Mouse (Mus musculus) embryonic fibroblast, embryonic 13.5 days (primary cell): Measurements from ENCODE around the gene Vps45. TPM values are rescaled to one million over a fixed set of nuclear protein-coding genes. Genes with fewer than 3 reads are reported as not detected.
"Not testable (repeated sequence)": the region's sequence is repeated elsewhere in the genome, so short reads cannot be mapped to it uniquely, and the experiment has no call there.

ENCODE experiments used
- H3K27ac ChIP-seq: 2 replicates; pipeline ENCODE4 v1.5.1; 2012; ENCODE audit warnings: low read length, control low read depth, inconsistent platforms; ENCODE audit not compliant: insufficient read depth
- H3K4me1 ChIP-seq: 2 replicates; pipeline ENCODE4 v1.6.1; 2011; ENCODE audit warnings: low read length; ENCODE audit not compliant: control insufficient read depth, insufficient read depth
- H3K4me3 ChIP-seq: 2 replicates; pipeline ENCODE4 v1.5.1; 2011; ENCODE audit warnings: mild to moderate bottlenecking, control low read depth, low read length; ENCODE audit not compliant: insufficient read depth
- CTCF ChIP-seq: IDR thresholded peaks from 2 replicates; pipeline ENCODE4 v1.5.1; 2011; ENCODE audit warnings: mild to moderate bottlenecking, control low read depth, low read length, moderate library complexity, borderline replicate concordance; ENCODE audit not compliant: insufficient read depth
- POLR2A ChIP-seq: IDR thresholded peaks from 2 replicates; pipeline ENCODE4 v1.6.1; 2011; ENCODE audit warnings: low read depth, mild to moderate bottlenecking, control low read depth, low read length, moderate library complexity
- polyA plus RNA-seq: library from polyadenylated mRNA; stranded (reverse); fragments of >200 nt; gene quantifications from 2 replicates; pipeline ENCODE4 v1.2.4, GENCODE M21; 2011; ENCODE audit warnings: low read depth; ENCODE audit not compliant: missing spikeins, insufficient read length

Vps45 gene
- polyA plus RNA-seq, 1 experiment, result 15.6 TPM

DNA sequence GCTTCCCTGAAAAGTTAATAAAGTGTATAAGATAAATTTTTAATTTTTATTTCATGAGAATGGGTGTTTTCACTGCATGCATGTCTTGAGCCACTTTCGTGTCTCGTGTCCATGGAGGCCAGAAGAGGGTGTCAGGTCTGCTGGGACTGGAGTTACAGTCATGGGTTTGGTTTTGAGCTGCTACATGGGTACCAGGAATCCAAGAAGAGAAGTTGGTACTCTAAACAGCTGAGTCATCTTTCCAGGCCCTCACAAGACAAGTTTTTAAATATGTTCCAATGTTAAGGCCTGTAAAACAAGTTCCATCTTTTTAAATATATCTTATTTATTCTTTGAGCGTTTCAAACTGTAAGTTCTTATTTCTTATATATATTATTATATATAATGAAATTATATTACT is 6.0 kb upstream of the Vps45 start:
- H3K4me3 ChIP-seq, result no peak overlapping the region
- TF ChIP-seq CTCF (no peak), POLR2A (no peak)

DNA sequence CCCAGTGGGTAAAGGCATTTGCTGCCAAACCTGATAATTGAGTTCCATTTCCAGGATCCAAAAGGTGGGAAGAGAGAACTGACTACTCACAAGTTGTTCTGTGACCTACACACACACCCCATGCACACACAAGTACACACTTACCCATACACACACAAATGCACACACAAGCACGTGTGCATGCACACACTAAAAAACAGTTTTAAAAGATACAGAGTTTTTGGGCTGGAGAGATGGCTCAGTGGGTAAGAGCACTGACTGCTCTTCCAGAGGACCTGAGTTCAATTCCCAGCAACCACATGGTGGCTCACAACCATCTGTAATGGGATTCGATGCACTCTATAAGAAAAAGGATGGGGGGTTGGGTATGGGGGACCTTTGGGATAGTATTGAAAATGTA is 5.0 kb upstream of the Vps45 start:
- Histone ChIP-seq H3K4me1 (no peaks in the 10 kb centered on the region), H3K27ac (no peak overlapping the region), H3K4me3 (no peak overlapping the region)
- TF ChIP-seq POLR2A (no peak), CTCF (no peak)

More for the DNA sequence above, 6.0 kb upstream of the Vps45 start:
- H3K4me1 ChIP-seq, result no peaks in the 10 kb centered on the region
- H3K27ac ChIP-seq, result no peak overlapping the region

DNA sequence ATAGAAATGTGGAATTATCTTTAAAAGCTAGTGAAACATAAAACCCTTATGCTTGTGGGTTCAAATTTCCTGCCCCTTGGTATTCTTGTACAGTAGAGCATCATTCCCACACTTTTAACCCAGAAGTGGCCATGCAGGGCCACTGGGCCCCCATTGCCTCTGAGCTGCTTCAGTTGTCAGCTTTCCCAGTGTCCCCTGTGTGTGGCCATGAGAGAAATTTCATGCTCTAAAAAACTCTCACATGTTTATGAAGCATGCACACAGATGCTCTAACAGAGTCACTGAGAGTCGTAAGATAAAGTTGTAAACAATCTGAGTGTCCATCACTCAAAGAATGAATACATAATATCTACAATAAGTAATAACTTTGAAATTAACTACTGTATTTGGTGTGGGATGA is 1.9 kb upstream of the Vps45 start:
- TF ChIP-seq POLR2A (no peak), CTCF (no peak)
- H3K4me1 ChIP-seq, result peaks cover 3% of the 10 kb centered on the region

DNA sequence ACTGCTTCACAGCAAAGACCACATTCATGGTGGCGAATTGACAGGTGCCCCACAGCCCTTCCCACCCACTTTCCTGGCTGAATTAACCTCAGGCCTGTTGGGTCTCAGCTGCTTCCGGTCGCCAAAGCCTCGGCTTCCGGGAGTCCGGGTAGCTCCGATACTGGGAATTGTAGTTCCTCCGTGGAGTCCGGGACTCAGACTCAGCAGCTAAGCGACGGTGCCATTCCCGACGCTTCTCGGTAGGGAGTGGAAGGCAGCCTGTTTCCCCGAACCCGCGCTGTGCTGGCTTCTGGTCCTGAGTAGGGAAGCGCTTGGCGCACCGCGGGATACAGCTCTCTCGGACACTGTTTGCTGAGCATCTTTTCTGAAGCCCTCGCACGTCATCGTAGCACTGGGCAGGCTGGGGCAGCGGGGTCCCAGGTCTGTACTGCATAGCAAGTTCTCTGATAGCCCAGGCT is 490 bp downstream of the Vps45 start:
- peaks cover 3% of the 10 kb centered on the region for H3K4me1 ChIP-seq
- TF ChIP-seq CTCF (no peak), POLR2A (peak; percentile 67)
- peak overlapping the region; percentile 90 for H3K4me3 ChIP-seq
- peak overlapping the region; percentile 74 for H3K27ac ChIP-seq

More for the DNA sequence above, 1.9 kb upstream of the Vps45 start:
- Histone ChIP-seq H3K27ac (no peak overlapping the region), H3K4me3 (no peak overlapping the region)

DNA sequence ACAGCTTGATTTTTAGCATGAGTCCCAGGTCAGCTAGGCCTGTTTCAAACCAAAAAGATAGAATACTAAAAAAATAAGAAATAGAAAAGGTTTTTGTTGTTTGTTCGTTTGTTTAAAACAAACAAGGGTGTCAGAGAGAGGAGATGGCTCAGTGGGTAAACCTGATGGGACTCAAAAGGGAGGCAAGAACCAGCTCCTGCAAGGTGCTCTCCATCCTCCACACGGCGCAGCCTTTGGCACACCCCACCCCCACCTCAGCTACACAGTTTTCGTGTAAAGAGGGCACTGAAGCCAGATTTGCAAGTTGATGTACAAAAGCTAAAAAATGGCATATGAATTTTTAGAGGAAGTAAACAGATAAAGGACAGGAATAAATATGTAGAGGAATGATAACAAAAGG is 2.2 kb downstream of the Vps45 start:
- no peak for TF ChIP-seq POLR2A
- TF ChIP-seq CTCF, result no peak
- no peak overlapping the region for H3K4me3 ChIP-seq
- peaks cover 3% of the 10 kb centered on the region for H3K4me1 ChIP-seq
- H3K27ac ChIP-seq, result no peak overlapping the region

DNA sequence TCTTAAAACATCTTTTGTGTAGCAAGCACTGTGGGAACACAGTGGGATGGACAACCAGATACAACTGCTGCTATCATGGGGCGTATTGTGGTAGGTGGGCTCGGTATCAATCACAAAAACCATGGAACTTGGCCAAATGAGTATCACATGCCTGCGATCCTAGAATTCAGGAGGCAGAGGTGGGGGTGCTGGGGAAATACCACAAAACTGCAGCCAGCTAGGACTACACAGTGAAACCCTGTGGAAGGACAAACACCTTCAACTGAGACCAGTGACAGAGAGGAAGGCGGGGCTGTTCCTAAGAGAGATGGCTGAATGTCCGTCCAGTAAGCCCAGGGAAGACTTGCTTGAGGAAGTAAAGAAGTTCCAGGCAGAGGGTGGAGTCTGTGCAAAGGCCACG is 3.0 kb downstream of the Vps45 start:
- H3K4me3 ChIP-seq, result no peak overlapping the region
- no peak for TF ChIP-seq POLR2A
- no peak for TF ChIP-seq CTCF
- peaks cover 3% of the 10 kb centered on the region for H3K4me1 ChIP-seq

DNA sequence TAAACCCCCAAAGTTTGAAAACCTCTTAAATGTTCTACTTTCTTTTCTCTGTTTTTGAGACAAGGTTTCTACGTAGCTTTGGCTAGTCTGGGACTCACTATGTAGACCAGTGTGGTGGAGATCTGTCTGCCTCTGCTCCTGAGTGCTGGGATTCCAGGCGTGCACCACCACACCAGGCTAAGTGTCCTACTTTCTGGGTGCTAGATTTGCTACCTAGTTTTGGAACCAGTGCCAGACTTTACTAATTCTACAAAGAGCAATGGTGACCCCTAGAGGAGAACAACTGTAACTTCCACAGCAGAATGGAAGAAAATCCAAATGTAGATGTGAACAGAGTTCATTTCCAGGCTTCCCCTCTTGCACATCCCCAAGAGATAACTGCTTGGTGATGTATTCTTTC is 6.4 kb downstream of the Vps45 start:
- H3K27ac ChIP-seq, result no peak overlapping the region
- H3K4me3 ChIP-seq, result no peak overlapping the region
- TF ChIP-seq CTCF, result 0 out of 2 replicates have a peak, but pooled peaks have one; percentile 11
- no peak for TF ChIP-seq POLR2A
- H3K4me1 ChIP-seq, result peaks cover 3% of the 10 kb centered on the region

More for the DNA sequence above, 3.0 kb downstream of the Vps45 start:
- H3K27ac ChIP-seq, result no peak overlapping the region

DNA sequence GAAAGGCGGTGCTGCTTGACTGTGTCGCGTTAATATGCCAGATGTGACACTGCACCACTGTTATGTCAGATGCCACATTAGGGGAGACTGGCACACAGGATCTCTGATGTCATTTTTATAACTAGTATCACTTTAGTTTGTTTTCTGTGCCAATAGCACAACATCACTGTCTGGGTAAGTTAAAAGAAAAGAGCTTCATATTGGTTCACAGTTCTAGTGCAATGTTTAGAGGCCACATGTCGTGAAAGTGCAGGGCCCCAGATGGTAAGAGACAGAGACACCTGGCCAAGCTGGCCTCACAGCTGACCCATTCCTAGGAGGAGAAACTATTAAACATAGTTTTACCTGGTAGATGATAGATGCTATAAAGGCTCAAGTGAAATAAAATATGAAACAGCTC is 7.1 kb downstream of the Vps45 start:
- H3K4me3 ChIP-seq, result no peak overlapping the region
- no peaks in the 10 kb centered on the region for H3K4me1 ChIP-seq
- TF ChIP-seq CTCF (no peak), POLR2A (no peak)
- H3K27ac ChIP-seq, result no peak overlapping the region

DNA sequence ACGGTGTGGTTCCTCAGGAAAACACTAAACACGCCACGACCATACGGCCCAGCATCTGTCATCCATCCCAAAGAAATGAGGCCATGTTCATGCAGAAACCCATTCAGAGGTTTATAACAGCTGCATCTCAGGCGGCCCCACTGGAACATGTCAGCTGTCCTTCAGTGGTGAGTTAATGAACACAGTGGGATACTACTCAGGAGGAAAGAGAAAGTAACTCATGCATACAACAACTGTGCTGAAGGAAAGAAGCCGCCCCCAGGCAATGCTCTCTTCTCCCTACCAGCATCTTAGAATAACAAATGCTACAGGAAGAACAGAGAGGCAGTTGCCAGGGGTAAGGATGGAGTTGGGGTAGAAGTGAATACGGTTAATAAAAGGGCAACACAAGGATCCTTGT is 7.5 kb downstream of the Vps45 start:
- H3K27ac ChIP-seq, result no peak overlapping the region
- no peak overlapping the region for H3K4me3 ChIP-seq
- TF ChIP-seq POLR2A, result no peak
- H3K4me1 ChIP-seq, result no peaks in the 10 kb centered on the region

DNA sequence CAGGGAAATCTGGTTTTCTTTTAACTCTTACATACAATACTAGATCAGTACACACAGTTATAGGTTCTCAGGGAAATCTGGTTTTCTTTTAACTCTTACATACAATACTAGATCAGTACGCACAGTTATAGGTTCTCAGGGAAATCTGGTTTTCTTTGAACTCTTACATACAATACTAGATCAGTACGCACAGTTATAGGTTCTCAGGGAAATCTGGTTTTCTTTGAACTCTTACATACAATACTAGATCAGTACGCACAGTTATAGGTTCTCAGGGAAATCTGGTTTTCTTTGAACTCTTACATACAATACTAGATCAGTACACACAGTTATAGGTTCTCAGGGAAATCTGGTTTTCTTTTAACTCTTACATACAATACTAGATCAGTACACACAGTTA is 13.7 kb downstream of the Vps45 start:
- not testable (repeated sequence) for H3K4me3 ChIP-seq, H3K4me1 ChIP-seq, H3K27ac ChIP-seq

DNA sequence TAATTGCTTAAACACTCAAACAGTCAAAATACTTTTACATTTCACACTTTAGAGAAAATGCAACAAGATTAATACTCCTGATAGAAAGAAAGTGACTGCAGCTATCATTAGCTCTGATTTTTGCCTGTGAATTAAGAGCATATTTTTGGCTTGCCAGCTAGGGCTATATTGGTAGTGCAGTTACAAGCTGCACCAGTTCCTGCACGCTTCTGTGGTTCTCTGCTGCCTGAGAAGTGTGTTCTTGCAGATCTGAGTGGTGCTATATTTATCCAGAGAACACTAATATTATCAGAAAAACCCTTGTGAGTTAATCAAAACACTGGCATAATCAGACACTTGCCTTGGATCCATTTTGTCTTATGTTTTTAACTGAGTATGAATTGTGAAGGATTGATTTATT is 15.2 kb downstream of the Vps45 start:
- H3K27ac ChIP-seq, result no peak overlapping the region
- H3K4me1 ChIP-seq, result peaks cover 5% of the 10 kb centered on the region
- H3K4me3 ChIP-seq, result no peak overlapping the region
- TF ChIP-seq POLR2A (no peak), CTCF (no peak)
